Mouse (Mus musculus) spleen, postnatal 0 days (tissue): Measurements from ENCODE around the gene 4933407L21Rik. TPM values are rescaled to one million over a fixed set of nuclear protein-coding genes. Genes with fewer than 3 reads are reported as not detected.

ENCODE experiments used
- polyA plus RNA-seq: library from polyadenylated mRNA; unstranded; fragments of >200 nt; fragmentation: Nextera tagmentation; extraction: Ambion mirVana; gene quantifications from 2 replicates; pipeline ENCODE4 v1.2.1, GENCODE M21; 2015

The 4933407L21Rik gene
- not detected in 2 replicates for polyA plus RNA-seq

DNA sequence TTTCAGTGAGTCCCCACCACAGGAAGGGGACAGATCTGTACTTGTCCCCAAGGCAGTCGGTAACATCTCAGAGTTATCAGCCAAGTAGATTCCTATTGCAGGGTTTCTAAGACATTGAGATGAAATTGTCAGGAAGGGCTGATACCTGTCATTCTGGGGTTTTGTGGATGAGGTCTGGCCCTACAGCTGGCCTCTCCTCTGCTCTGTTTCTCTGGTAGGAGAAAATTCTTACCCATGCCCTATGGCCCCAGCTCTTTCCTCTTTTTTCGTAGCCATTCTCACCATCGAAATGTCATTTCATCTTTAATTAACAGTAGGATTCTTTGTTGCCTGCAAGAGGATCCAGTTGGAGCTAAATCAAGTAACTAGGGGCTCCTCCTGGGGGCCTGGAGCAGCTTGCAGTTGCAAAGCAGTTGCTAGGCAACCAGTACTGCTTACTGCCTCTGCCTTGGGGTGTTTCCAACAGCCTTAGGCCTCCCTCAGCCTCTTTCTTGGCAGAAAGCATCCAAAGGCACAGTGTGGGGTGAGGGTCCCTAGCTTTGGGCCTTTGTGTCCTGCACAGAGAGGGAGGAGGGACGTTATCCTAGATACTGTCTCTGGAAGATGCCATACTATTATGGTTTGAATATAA lies at the start of gene 4933407L21Rik:
4933407L21Rik (plus strand) TSS at position 427 of the 631 bp plus-strand sequence.

DNA sequence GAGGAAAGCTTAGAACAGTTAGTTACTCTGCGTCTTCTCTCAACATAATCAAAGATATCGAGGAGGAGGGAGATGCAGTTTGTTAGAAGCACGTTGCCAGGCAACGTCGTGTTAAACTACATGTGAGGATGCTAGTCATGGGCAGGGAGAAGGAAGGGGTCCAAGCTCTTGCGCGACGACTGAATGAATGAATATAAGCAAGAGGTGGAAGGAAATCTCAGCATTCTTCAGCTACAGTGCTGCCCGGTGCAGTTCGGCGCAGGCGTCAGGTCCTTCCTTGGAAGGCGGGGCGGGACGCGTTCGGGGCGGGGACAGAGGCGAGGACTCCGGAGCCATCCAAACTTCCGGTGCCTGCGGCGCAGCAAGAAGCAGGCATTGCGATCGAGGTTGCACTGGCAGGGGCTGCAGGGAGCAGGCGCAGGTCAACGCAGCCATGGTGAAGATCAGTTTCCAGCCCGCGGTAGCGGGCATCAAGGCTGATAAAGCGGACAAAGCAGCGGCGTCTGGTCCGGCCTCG lies 34.0 kb upstream of the 4933407L21Rik start, which contains the start of gene Itm2c:
Itm2c (plus strand) TSS at position 51 of the 517 bp plus-strand sequence.

DNA sequence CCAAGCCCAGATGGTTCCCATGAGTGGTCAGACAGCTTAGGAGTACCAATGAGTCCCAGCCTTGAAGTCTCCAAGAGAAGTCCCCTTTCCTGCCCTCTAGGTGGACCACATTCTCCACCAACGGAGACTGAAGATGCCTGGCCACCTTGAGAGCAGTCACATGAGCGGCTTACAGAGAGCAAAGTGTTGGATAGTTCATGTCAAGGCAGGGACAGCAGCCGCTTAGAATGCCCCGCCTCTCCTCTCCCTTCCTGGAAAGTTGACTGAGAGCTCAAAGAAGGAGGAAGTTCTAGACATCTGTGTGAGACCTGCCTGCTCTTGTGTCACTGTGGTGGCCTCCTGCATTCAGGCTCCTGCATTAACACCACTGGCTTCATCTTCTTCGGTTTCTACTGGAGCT lies 32.6 kb downstream of the 4933407L21Rik start, which contains the start of gene Gpr55:
Gpr55 (minus strand) TSS at position 135 of the 400 bp plus-strand sequence.

Other genes with a start within 250 kb of the 4933407L21Rik start
- gene A630001G21Rik, start 149.8 kb upstream of the 4933407L21Rik start, polyA plus RNA-seq: 9.0 and 11.9 TPM in 2 replicates
- gene Cab39, start 135.0 kb upstream of the 4933407L21Rik start, polyA plus RNA-seq: 20.7 and 23.5 TPM in 2 replicates
- gene Itm2c, start 34.2 kb upstream of the 4933407L21Rik start, polyA plus RNA-seq: 63.4 and 90.7 TPM in 2 replicates
- 0.07 and 0.08 TPM in 2 replicates for gene Gpr55, start 32.5 kb downstream of the 4933407L21Rik start, polyA plus RNA-seq
- not detected in 2 replicates for gene Spata3, start 88.3 kb downstream of the 4933407L21Rik start, polyA plus RNA-seq
- 0.07 TPM in 1 of 2 replicates, not detected in the other for gene 2810459M11Rik, start 117.4 kb downstream of the 4933407L21Rik start, polyA plus RNA-seq
- 88.7 and 93.5 TPM in 2 replicates for gene Psmd1, start 135.9 kb downstream of the 4933407L21Rik start, polyA plus RNA-seq
- 0.27 and 0.30 TPM in 2 replicates for gene Htr2b, start 183.5 kb downstream of the 4933407L21Rik start, polyA plus RNA-seq
- not detected in 2 replicates for gene Gm21972, start 205.2 kb downstream of the 4933407L21Rik start, polyA plus RNA-seq
- 14.0 and 16.5 TPM in 2 replicates for gene Armc9, start 226.3 kb downstream of the 4933407L21Rik start, polyA plus RNA-seq